Mouse (Mus musculus) CH12.LX (cell line): ENCODE measurements around the gene Sema6d.

Source experiments
- CTCF ChIP-seq, 2 experiments: IDR thresholded peaks in 1 of 2; conservative IDR thresholded peaks in 1 of 2; 2 replicates each; pipeline ENCODE4 v1.5.1; 2011 to 2012; ENCODE audit warnings: low read depth in 2 of 2, low read length in 2 of 2, improper control_type of control experiment in 1 of 2, inconsistent platforms in 1 of 2, mild to moderate bottlenecking in 1 of 2, moderate library complexity in 1 of 2
- EP300 ChIP-seq: IDR thresholded peaks from 2 replicates; pipeline ENCODE4 v1.6.1; 2011; ENCODE audit warnings: low read length, improper control_type of control experiment
- GABPA ChIP-seq: IDR thresholded peaks from 2 replicates; pipeline ENCODE4 v1.6.1; 2012; ENCODE audit warnings: low read depth, low read length, improper control_type of control experiment, inconsistent platforms; ENCODE audit not compliant: insufficient replicate concordance
- HCFC1 ChIP-seq: IDR thresholded peaks from 2 replicates; pipeline ENCODE4 v1.6.1; 2012; ENCODE audit warnings: low read depth, mild to moderate bottlenecking, inconsistent platforms, low read length, improper control_type of control experiment
- MEF2A ChIP-seq: IDR thresholded peaks from 2 replicates; pipeline ENCODE4 v1.6.1; 2014; ENCODE audit warnings: low read depth, mild to moderate bottlenecking, inconsistent platforms, low read length, improper control_type of control experiment, borderline replicate concordance
- MYC ChIP-seq: IDR thresholded peaks from 2 replicates; pipeline ENCODE4 v1.6.1; 2011; ENCODE audit warnings: low read depth, mild to moderate bottlenecking, improper control_type of control experiment, low read length
- NRF1 ChIP-seq: IDR thresholded peaks from 2 replicates; pipeline ENCODE4 v1.6.1; 2014; ENCODE audit warnings: low read depth, mild to moderate bottlenecking, inconsistent platforms, low read length, improper control_type of control experiment, moderate library complexity
- POLR2A ChIP-seq: IDR thresholded peaks from 2 replicates; pipeline ENCODE4 v1.6.1; 2011; ENCODE audit warnings: low read depth, mild to moderate bottlenecking, improper control_type of control experiment, low read length
- SMC3 ChIP-seq: IDR thresholded peaks from 2 replicates; pipeline ENCODE4 v1.6.1; 2011; ENCODE audit warnings: low read depth, low read length, improper control_type of control experiment
- USF1 ChIP-seq: IDR thresholded peaks from 2 replicates; pipeline ENCODE4 v1.6.1; 2014; ENCODE audit warnings: low read depth, mild to moderate bottlenecking, inconsistent platforms, low read length, improper control_type of control experiment
- ZKSCAN1 ChIP-seq: IDR thresholded peaks from 2 replicates; pipeline ENCODE4 v1.6.1; 2012; ENCODE audit warnings: low read depth, inconsistent platforms, low read length, improper control_type of control experiment, borderline replicate concordance

- no peak for TF ChIP-seq POLR2A
- TF ChIP-seq CTCF (conservative IDR thresholded peaks at IDR 0.05 in 1 of 2, IDR thresholded peaks at IDR 0.05 in 1 of 2; ENCODE audit: low read depth in 2 of 2, low read length in 2 of 2): no peak
- TF ChIP-seq EP300: no peak
- TF ChIP-seq NRF1: no peak
- no peak for TF ChIP-seq GABPA
- TF ChIP-seq USF1: no peak
- no peak for TF ChIP-seq ZKSCAN1
- no peak for TF ChIP-seq HCFC1
- TF ChIP-seq SMC3: no peak
- no peak for TF ChIP-seq MEF2A
- TF ChIP-seq MYC: no peak
Observed at GRCm38 (mm10) chr2:124607986-124608385, 518.2 kb downstream of the Sema6d start.
